Mouse (Mus musculus): Measurements from ENCODE around the gene Dpf2.

Gene Dpf2

DNA sequence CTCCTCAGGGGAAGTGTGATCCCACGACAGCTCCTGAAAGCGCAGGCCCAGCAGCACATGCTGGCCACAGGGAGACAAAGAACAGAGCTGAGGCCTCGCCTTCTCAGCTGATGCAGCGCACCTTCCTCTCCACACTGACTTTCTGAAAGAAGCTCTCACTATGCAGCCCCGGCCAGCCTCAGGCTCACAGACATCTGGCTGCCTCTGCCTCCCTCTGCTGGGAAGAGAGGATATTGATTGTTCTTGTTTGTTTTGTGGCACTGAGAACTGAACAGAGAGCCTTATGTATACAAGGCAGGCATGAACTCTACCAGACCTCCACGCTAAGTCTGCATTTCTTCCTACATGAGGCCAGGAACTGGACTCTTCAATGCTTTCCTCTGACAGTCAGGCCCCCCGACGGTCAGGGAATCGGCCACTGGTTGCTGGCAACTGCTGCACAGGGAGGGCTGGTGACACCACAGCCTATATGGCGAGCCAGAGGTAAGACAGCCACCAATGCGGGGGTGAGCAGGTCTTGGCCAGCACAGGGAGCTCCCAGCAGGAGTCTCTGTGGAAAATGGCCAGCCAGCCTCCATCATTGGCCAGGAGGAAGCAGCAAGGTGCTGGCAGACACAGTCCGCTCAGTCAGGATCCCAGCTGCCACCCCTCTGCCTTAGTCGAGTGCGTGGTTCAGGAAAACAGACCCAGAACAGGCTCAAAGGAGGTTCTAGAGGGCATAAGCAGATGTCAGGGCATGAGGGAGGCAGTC, 50.3 kb downstream of the Dpf2 start:
- no peak for DNase-seq (ENCODE audit: low read depth)

DNA sequence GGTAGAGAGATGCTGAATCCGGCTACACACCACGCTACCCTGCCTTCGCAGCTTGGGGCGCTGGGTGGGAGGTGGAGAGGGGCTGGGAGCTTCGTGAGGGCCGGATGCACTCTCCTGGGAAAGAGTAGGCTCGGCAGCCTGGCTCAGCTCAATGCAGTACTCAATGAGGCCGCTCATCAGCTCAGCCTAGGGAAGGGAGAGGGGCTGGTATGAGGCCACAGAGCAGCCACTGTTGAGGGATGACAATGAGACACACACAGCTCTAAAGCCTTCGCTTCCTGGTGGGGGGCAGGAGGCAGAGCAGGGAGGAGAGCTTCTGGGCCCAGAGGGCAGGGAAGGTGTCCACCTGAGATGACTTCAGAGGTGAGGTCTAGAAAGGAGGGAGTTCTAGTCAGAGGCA, 56.2 kb downstream of the Dpf2 start:
- no peak for DNase-seq (ENCODE audit: low read depth)

DNA sequence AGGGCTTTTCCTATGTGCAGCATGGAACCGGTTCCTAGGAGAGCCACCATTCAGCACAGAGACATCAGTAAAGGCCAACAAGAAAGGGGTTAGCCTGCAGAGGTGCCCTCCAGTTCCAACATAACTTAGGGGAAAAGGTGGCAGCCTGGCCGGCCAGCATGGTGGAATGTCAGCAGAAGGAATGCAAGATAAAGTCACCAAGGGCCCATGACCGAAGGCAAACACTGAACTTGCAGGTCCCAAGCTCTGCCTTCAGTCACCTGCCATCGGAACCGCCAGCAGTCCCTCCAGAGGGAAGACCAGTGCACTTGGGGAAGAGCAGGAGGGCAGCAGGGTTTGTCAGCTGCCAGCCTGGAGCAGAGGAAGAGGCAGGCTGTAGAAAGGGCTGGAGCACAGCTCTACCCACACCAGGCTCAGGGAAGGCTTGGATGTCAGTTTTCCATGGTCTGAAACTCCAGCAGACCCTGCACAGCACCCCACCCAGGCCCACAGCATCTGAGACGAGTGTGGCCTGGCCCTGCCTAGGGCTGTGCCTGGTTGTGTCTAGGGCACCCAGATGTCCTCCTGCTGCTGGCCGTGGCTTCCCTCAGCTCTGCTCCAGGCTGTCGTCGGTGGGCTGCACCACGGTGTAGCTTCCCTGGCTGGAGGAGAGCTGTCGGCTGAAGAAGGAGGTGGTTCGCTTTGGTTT, 60.6 kb downstream of the Dpf2 start:
- DNase-seq (ENCODE audit: low read depth) = no peak

DNA sequence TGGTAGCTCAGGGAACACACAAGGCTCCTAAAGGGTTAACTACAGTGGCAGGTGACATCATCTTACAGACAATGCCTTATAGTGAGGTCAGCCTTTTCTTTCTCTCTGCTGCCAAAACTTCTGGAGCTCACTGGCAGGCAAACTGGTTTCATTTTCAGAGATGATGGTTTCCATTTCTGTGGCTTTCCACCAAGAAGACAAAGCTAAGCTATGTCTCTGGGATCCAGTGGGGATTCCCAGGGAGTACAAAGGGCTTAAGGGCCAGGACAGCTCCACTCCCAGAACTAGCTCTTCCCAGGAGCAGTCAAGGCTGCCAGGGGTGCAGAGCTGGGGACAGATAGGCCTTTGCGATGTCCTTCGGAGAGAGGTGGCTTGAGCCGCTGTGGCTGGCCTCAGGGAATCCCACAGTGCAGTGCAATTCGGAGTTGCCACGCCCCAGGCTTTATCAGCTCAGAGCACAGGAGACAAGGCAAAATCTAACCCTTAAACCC, 61.3 kb downstream of the Dpf2 start:
- DNase-seq (ENCODE audit: low read depth) = peak; percentile 36

DNA sequence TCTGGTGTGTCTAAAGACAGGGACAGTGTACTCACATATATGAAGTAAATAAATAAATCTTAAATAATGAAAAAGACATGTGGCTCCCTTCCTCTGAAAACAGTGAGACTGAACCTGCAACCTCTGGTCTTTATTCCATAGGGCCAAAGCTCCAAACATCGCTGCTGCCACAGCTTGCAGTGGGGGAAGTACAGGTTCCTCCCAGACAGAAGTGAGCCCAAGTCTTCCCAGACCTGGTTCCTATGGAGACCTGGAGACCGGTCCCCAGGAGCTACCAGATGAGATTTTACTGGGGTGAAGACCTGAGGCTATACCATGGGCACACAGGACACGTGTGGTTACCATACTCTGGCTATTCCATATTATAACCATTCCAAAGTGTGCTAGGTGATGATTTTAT, 62.0 kb downstream of the Dpf2 start:
- DNase-seq (ENCODE audit: low read depth) = no peak

DNA sequence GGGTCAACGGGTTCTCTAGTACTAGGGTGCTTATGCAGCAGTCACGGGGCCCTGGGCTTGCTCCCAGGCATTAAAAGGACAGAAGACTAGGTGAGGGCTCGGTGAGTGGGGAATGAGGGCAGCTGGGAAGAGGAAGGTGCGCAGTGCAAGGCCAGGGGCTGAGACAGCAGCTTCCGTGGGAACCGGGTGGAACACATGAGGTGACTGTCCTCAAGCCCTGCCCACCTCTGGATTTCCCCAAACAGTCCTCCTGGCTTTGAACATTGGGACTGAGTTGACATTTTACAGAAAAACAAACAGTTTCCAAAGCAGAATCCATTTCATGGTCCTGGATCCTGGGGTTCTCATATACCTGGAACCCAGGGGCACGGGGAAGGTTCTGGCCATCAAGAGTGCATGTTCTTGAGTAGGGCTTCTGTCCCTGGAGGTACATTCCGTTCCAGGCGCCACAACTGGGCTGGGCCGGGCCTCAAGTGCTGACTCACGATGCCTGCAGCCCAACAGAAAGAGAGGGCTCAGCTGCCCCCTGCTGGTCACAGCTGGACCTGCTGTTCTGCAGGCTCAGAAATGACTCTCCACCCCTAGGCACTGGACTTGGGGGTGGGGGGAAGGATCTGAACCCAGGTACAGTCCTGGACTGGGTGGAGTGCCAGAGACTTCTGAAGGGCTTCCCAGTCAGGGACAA, 62.8 kb downstream of the Dpf2 start:
- DNase-seq (ENCODE audit: low read depth) = peak; percentile 81

DNA sequence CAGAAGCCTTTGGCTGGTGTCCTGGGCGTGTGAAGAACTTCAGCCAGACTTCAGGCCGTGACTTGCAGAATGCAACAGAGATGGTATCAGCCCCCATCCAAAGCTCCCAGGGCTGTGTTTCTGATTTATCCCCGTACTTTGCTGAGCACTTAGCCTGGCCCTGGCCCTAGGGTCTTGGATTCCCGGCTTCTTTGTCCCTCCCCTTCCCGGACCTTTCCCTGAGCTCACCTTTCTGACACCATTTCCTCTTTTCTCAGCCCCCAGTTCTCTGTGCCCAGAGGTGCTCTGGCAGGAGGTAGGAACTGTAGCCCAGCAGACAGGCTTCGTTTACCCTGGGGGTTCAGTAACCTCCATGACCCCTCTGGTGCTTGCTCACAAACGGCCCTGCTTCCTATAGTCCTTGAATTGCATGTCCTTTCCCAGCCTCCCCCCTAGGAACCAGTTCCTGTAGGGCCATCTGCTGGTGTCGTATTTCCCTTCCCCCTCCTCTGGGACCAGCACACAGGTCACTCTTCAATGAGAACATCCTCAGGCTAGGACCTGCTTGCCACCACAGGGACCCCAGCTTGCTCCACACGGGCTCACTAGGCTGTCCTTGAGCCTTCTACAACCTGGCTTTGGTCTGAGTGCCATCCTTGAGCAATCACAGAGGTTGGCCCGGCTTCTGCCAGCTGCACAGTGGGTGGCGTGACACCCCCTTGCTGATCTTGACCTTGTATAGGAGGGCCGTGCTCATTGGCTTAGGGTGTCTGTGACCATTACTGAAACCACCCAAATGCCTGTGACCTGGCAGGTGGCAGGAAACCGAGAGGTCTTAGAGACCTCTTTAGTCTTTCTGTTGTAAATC, 63.8 kb downstream of the Dpf2 start:
- peak; percentile 14 for DNase-seq (ENCODE audit: low read depth)

DNA sequence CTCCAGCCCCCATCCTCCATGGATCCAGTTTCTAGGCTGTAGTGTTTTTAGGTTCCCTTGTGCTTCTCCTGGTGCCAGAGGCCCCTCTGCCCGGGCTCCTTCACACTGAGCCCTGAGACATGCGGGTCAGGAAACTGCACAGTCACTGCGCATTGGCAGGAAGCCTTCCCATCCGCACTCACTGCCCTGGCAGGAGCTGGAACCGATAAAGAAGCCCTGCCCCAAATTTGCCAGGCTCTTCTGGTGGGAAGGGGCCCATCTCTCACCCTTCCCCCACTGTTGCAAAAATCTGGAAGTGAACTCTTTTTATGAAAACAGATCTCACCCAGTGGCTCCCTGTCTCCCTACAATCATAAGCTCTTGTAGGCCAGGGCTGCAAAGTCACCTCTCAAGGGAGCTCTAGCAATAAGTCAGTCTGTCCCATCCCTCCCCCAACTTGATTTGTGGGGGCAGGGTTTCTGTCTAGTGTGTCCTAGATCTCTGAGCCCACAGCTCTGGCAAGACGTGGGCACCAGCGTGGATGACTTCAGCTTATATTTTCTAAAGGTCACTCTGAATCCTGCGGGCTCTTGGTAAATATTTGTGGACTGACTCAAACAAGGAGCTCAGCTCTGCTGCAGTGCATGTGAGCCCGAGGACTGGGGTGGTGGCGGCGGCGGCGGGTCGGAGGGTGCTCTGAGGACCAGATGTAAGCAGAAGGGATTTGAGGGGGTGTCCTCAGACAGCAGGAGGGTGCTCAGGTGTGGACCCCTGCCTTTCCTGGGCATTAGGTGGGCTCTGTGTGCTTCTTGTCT, 64.6 kb downstream of the Dpf2 start:
- DNase-seq (ENCODE audit: low read depth) = peak; percentile 85

DNA sequence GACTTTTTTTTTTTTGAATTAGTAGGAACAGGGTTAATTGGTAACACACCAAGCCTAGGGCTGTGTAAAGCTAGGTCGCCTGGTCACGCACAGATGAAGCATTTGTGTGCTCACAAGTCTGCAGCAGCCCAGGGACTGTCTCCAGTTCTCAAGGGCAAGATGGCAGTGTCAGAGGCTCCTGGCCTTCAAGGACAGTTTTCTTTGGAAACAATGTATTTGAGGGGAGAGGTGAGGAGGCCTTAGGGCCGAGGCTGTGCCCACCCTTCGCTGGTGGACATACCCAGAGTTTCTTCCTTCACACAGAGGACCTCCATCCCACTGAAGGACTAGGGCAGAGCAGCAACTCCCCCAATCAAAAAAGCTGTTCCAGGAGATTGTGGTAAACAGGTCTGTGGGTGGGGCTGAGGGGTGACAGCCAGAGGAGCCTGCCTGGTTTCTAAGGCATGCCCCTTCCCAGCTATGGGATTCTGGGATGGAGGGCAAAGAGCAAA, 65.5 kb downstream of the Dpf2 start:
- DNase-seq (ENCODE audit: low read depth) = peak; percentile 19

DNA sequence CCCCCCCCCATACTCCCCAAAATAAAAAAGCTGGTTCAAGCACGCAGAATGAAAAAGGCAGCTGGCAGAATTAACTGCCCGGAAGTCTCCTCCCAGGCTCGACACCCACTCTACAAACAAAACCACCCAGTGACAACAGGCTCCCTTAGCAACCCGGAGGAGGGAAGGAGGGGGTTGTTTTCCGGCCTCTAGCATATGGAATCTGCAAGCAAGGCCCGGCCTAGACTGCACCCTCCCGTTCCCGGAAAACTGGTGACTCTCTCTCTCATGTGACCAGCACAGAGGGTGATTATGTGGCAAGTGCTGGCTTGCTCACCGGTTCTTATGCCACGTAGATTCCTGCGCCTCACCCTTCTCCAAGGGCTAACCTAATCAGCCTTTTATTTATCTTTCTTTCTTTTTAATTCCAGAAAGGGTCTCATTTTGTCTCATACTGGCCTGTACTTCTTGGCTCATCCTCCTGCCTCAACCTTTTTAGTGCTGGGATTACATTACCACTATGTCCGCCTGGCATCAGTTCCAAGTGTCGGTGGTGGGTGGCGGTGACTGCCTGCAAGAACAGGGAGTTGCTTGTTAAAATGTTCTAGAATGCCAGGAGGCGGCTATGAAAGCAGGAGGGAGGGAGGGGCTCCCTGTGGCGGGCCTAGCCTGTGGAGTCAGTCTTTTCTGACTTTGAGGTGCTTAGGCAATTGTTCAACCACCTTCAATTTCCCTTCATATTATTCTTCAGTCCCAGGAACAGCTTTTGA, 66.1 kb downstream of the Dpf2 start:
- peak; percentile 98 for DNase-seq (ENCODE audit: low read depth)
